Mouse (Mus musculus) thymus, postnatal 0 days (tissue): Measurements from ENCODE around the gene Polr2m. TPM values are rescaled to one million over a fixed set of nuclear protein-coding genes. Genes with fewer than 3 reads are reported as not detected.

Experiments
- DNase-seq: peaks from one replicate; pipeline ENCODE4 v3.0.0-alpha.2; 2015; ENCODE audit warnings: low spot score
- polyA plus RNA-seq: library from polyadenylated mRNA; unstranded; fragments of >200 nt; fragmentation: Nextera tagmentation; extraction: Ambion mirVana; gene quantifications from 2 replicates; pipeline ENCODE4 v1.2.1, GENCODE M21; 2015

Polr2m gene
- polyA plus RNA-seq, 1 experiment from 2014 or later, result 214 TPM

DNA sequence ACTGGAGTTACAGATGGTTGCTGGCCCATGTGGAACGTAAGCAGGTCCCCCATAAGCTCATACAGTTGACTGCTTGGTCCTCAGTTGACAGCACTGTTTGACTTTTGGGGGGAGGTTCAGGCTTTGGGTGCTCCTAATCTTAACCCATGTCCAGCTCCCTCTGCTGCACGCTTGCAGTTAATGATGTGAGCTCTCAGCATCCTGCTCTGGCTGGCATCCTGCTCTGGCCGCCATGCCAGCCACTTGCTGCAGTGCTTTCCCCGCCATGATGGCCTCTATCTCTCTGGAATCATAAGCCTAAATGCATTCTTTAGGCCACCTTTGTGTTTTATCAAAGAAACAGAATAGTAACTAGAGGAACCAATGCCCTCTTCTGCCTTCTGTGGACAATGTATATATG, 10.2 kb downstream of the Polr2m start:
- DNase-seq, result no peak

DNA sequence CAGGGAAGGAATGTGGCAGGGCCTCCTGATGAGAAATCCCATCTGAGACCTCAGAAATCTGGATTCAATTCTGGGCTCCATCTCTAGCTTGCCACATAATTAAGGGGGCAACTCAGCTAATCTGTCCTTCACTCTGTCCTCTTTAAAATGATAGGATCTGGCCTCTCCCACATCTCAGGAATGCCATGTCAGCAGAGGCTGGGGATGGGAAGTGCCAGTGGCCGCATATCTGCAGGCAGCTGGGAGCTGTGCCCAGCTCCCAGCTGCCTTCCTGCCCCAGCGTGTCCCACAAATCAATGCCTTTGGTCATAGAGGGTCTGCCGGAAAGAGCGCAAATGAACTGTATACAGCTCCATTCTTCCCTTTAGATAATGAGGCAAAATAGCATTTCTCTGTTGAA, 18.3 kb downstream of the Polr2m start:
- no peak for DNase-seq

DNA sequence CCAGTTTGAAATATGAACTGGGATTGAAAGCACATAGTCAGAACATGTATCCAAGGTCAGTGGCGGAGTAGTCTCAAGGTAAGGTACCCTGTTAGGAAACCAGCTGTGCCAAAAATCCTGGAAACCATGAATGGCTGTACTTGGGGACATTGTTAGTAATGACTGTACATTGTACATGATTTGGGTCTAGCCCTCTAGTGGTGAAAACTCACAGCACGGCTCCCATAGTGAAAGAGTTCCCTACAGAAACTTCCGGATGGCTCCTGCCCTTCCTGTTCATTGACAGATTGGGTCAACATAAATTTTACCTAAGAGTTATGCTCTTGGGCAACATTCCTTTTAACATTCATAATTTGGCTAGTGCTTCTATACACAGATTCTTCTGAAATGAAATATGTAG, 19.6 kb downstream of the Polr2m start:
- DNase-seq, result no peak

GRCm38 (mm10) chr9:71463072-71463667, 22.6 kb downstream of the Polr2m start:
- no peak for DNase-seq

DNA sequence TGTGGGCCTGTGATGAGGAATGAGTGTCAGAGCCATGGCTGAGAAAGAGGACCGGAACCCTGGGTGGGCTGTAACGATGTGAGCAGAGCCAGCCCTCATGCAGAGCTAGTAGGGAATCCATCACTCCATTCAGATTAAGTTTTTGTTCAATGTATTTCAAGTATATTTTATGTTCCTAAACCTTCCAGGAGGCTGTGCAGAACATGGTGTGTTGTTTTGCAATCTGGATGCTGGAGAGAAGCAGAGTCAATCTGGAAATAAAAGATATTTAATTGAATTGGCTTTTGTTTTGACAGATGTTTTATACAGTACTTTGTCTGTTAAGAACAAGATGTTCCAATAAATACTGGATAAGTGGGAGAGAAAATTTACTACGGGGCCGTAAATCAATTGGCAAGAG, 29.0 kb downstream of the Polr2m start:
- DNase-seq, result no peak

GRCm38 (mm10) chr9:71453917-71454316, 31.8 kb downstream of the Polr2m start:
- DNase-seq, result no peak

- DNase-seq, result no peak
These were observed 32.4 kb downstream of the Polr2m start for GRCm38 (mm10) chr9:71453352-71453751.

- no peak for DNase-seq
These were observed 35.1 kb downstream of the Polr2m start for GRCm38 (mm10) chr9:71450626-71451025.

- DNase-seq, result no peak
These were observed 38.2 kb downstream of the Polr2m start for GRCm38 (mm10) chr9:71447573-71447972.

- DNase-seq, result no peak
These were observed 40.4 kb downstream of the Polr2m start for GRCm38 (mm10) chr9:71445308-71445707.

DNA sequence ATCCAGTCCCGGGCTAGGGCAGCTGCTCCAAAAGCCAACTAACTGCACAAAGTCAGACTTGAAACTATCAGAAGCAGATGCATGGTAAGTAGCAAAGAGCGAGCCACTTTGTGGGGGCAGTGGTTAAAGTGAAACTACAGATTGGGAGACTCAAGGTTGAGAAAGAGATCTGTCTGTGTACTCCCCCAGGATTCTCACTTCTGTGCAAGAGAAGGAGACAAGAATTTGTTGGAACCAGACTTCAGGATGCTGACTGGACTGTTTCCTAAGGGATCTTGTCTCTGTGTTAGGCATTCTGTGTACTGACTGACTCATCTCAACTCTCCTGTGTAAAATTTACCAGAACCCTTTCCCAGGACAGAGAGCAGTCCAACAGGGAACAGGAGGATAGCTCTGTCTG, 47.6 kb downstream of the Polr2m start:
- DNase-seq, result no peak

Other genes starting within 250 kb of the Polr2m start
- 12.6 and 14.2 TPM in 2 replicates for gene Myzap, start 106.4 kb upstream of the Polr2m start, polyA plus RNA-seq